Mouse (Mus musculus) megakaryocyte, embryonic 14.5 days (primary cell): Measurements from ENCODE around the gene Chodl.

ENCODE experiments used
- FLI1 ChIP-seq: IDR thresholded peaks from 2 replicates; pipeline ENCODE4 v1.6.1; 2012; ENCODE audit warnings: low read length, inconsistent platforms, mixed read lengths
- GATA1 ChIP-seq: IDR thresholded peaks from 3 replicates; pipeline ENCODE4 v1.6.1; 2012; ENCODE audit warnings: mixed read lengths, low read length, inconsistent platforms, borderline replicate concordance

DNA sequence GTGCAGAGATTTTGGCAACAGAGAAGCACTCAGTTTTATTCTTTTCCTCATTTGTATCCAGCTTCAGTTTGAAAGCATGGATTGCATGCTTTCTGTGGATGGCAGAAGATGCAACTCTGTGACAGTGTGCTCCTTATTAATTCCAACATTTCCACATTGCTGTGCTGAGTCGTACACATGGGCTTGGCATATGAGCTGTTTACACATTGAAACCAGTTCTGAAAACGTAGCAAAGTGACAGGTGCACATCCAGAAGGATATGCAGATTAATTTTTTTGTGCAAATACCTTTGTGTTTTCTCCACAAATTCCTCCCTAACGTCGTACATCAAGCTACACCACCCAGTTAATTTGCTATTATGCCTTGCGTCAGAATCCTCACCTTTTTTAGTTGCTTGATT, 8.1 kb upstream of the Chodl start:
- no peak for TF ChIP-seq FLI1
- no peak for TF ChIP-seq GATA1
